Mouse (Mus musculus): ENCODE results near the gene Oaz1. TPM values are rescaled to one million over a fixed set of nuclear protein-coding genes. Genes with fewer than 3 reads are reported as not detected.
A peak's percentile ranks its signal among the peaks of the same experiment; 100 is the strongest.

Gene Oaz1
- polyA plus RNA-seq (2015; fragmentation: Nextera tagmentation; extraction: Ambion mirVana), result 1,303 and 1,311 TPM in 2 replicates

GRCm38 (mm10) chr10:80826151-80827062 is at the start of gene Oaz1:
Oaz1 (plus strand) TSS chr10:80826656.
- peak within 1 kb of the TSS; percentile 93 for H3K27ac ChIP-seq (replicated peaks)
- ATAC-seq (ENCODE audit: low FRiP score, low read depth), result peak; percentile 98
- H3K36me3 ChIP-seq, result peaks cover 19% of the 10 kb centered on the region
- H3K4me3 ChIP-seq, result peak within 1 kb of the TSS; percentile 85
- peaks cover 25% of the 10 kb centered on the region for H3K4me1 ChIP-seq (replicated peaks)
- H3K4me2 ChIP-seq, result peak within 1 kb of the TSS; percentile 95
- no peaks in the 10 kb centered on the region for H3K9me3 ChIP-seq
- H3K27me3 ChIP-seq, result no peaks in the 10 kb centered on the region
- under 1% methylated on average over 81 of the region's 82 CpGs for WGBS
- peak within 1 kb of the TSS; percentile 93 for H3K9ac ChIP-seq

GRCm38 (mm10) chr10:80777123-80777522 is 49.3 kb upstream of the Oaz1 start:
- no peaks in the 10 kb centered on the region for H3K9me3 ChIP-seq
- H3K4me3 ChIP-seq, result no peak overlapping the region
- no peak overlapping the region for H3K27ac ChIP-seq (replicated peaks)
- H3K27me3 ChIP-seq, result no peaks in the 10 kb centered on the region
- H3K4me1 ChIP-seq (replicated peaks), result peaks cover 3% of the 10 kb centered on the region; the same call in 1 of the 2 replicates
- no peak overlapping the region for H3K9ac ChIP-seq
- no peak overlapping the region for H3K4me2 ChIP-seq
- no peak for ATAC-seq (ENCODE audit: low FRiP score, low read depth)
- 94% methylated on average over 5 of the region's 5 CpGs for WGBS
- H3K36me3 ChIP-seq, result peaks cover 85% of the 10 kb centered on the region

- H3K27ac ChIP-seq (replicated peaks), result no peak overlapping the region
- ATAC-seq (ENCODE audit: low FRiP score, low read depth), result no peak
- H3K9me3 ChIP-seq, result no peaks in the 10 kb centered on the region
- no peak overlapping the region for H3K4me2 ChIP-seq
- no peaks in the 10 kb centered on the region for H3K27me3 ChIP-seq
- peaks cover 89% of the 10 kb centered on the region for H3K36me3 ChIP-seq
- no peak overlapping the region for H3K9ac ChIP-seq
- H3K4me1 ChIP-seq (replicated peaks), result peaks cover under 1% of the 10 kb centered on the region; the same call in 1 of the 2 replicates
- H3K4me3 ChIP-seq, result no peak overlapping the region
Observed at GRCm38 (mm10) chr10:80779565-80779964, 46.9 kb upstream of the Oaz1 start.

- H3K9ac ChIP-seq, result no peak overlapping the region
- no peaks in the 10 kb centered on the region for H3K4me1 ChIP-seq (replicated peaks)
- H3K9me3 ChIP-seq, result no peaks in the 10 kb centered on the region
- H3K4me3 ChIP-seq, result no peak overlapping the region
- no peak overlapping the region for H3K4me2 ChIP-seq
- 98% methylated on average over 2 of the region's 2 CpGs for WGBS
- peaks cover 92% of the 10 kb centered on the region for H3K36me3 ChIP-seq
- no peak overlapping the region for H3K27ac ChIP-seq (replicated peaks)
- no peaks in the 10 kb centered on the region for H3K27me3 ChIP-seq
- ATAC-seq (ENCODE audit: low FRiP score, low read depth), result no peak
Observed at GRCm38 (mm10) chr10:80784302-80784701, 42.2 kb upstream of the Oaz1 start.

GRCm38 (mm10) chr10:80784871-80785270 is 41.6 kb upstream of the Oaz1 start:
- Histone ChIP-seq H3K36me3 (peaks cover 91% of the 10 kb centered on the region), H3K4me3 (no peak overlapping the region), H3K4me1 (replicated peaks) (no peaks in the 10 kb centered on the region), H3K9ac (no peak overlapping the region), H3K4me2 (no peak overlapping the region), H3K27ac (replicated peaks) (no peak overlapping the region), H3K27me3 (no peaks in the 10 kb centered on the region), H3K9me3 (no peaks in the 10 kb centered on the region)
- WGBS, result 44% methylated on average over 12 of the region's 12 CpGs
- no peak for ATAC-seq (ENCODE audit: low FRiP score, low read depth)

GRCm38 (mm10) chr10:80785963-80786362 is 40.5 kb upstream of the Oaz1 start:
- no peak overlapping the region for H3K27ac ChIP-seq (replicated peaks)
- no peaks in the 10 kb centered on the region for H3K4me1 ChIP-seq (replicated peaks)
- no peak overlapping the region for H3K4me2 ChIP-seq
- no peak for ATAC-seq (ENCODE audit: low FRiP score, low read depth)
- H3K4me3 ChIP-seq, result no peak overlapping the region
- 92% methylated on average over 11 of the region's 11 CpGs for WGBS
- H3K36me3 ChIP-seq, result peaks cover 91% of the 10 kb centered on the region
- no peaks in the 10 kb centered on the region for H3K9me3 ChIP-seq
- no peak overlapping the region for H3K9ac ChIP-seq
- H3K27me3 ChIP-seq, result no peaks in the 10 kb centered on the region

GRCm38 (mm10) chr10:80787517-80787916 is 38.9 kb upstream of the Oaz1 start:
- Histone ChIP-seq H3K36me3 (peaks cover 94% of the 10 kb centered on the region), H3K27me3 (no peaks in the 10 kb centered on the region), H3K4me1 (replicated peaks) (no peaks in the 10 kb centered on the region), H3K4me3 (no peak overlapping the region), H3K9me3 (no peaks in the 10 kb centered on the region), H3K9ac (no peak overlapping the region), H3K4me2 (no peak overlapping the region), H3K27ac (replicated peaks) (no peak overlapping the region)
- 92% methylated on average over 2 of the region's 2 CpGs for WGBS
- ATAC-seq (ENCODE audit: low FRiP score, low read depth), result no peak

GRCm38 (mm10) chr10:80790761-80791404 is 35.6 kb upstream of the Oaz1 start:
- Histone ChIP-seq H3K4me2 (no peak overlapping the region), H3K27me3 (no peaks in the 10 kb centered on the region), H3K4me3 (no peak overlapping the region), H3K9ac (no peak overlapping the region), H3K4me1 (replicated peaks) (peaks cover 4% of the 10 kb centered on the region), H3K9me3 (no peaks in the 10 kb centered on the region), H3K36me3 (peaks cover 91% of the 10 kb centered on the region), H3K27ac (replicated peaks) (no peak overlapping the region)
- WGBS, result 90% methylated on average over 19 of the region's 19 CpGs
- ATAC-seq (ENCODE audit: low FRiP score, low read depth), result no peak

- no peak overlapping the region for H3K4me3 ChIP-seq
- H3K27me3 ChIP-seq, result no peaks in the 10 kb centered on the region
- no peak overlapping the region for H3K9ac ChIP-seq
- H3K4me1 ChIP-seq (replicated peaks), result peaks cover 11% of the 10 kb centered on the region
- H3K9me3 ChIP-seq, result no peaks in the 10 kb centered on the region
- H3K36me3 ChIP-seq, result peaks cover 86% of the 10 kb centered on the region
- no peak overlapping the region for H3K27ac ChIP-seq (replicated peaks)
- ATAC-seq (ENCODE audit: low FRiP score, low read depth), result no peak
- 85% methylated on average over 33 of the region's 33 CpGs for WGBS
- no peak overlapping the region for H3K4me2 ChIP-seq
Observed at GRCm38 (mm10) chr10:80791476-80792174, 34.8 kb upstream of the Oaz1 start.

- WGBS, result 71% methylated on average over 41 of the region's 41 CpGs
- H3K4me1 ChIP-seq (replicated peaks), result peaks cover 19% of the 10 kb centered on the region
- no peak overlapping the region for H3K4me2 ChIP-seq
- no peaks in the 10 kb centered on the region for H3K9me3 ChIP-seq
- H3K9ac ChIP-seq, result no peak overlapping the region
- H3K27ac ChIP-seq (replicated peaks), result no peak overlapping the region
- no peak overlapping the region for H3K4me3 ChIP-seq
- peaks cover 80% of the 10 kb centered on the region for H3K36me3 ChIP-seq
- ATAC-seq (ENCODE audit: low FRiP score, low read depth), result no peak
- no peaks in the 10 kb centered on the region for H3K27me3 ChIP-seq
Observed at GRCm38 (mm10) chr10:80792175-80793032, 34.1 kb upstream of the Oaz1 start.

- no peak overlapping the region for H3K4me3 ChIP-seq
- no peak overlapping the region for H3K27ac ChIP-seq (replicated peaks)
- 87% methylated on average over 13 of the region's 13 CpGs for WGBS
- peaks cover 73% of the 10 kb centered on the region for H3K36me3 ChIP-seq
- H3K27me3 ChIP-seq, result no peaks in the 10 kb centered on the region
- no peaks in the 10 kb centered on the region for H3K9me3 ChIP-seq
- no peak overlapping the region for H3K4me2 ChIP-seq
- no peak for ATAC-seq (ENCODE audit: low FRiP score, low read depth)
- H3K4me1 ChIP-seq (replicated peaks), result peaks cover 20% of the 10 kb centered on the region
- no peak overlapping the region for H3K9ac ChIP-seq
Observed at GRCm38 (mm10) chr10:80793033-80793784, 33.2 kb upstream of the Oaz1 start.

Data from hindbrain, embryonic 15.5 days (tissue).